Mouse (Mus musculus) spleen, adult 2 months (tissue): ENCODE results near the gene Ptgds.

Source experiments
- CTCF ChIP-seq: fragments of 200-500 bp; IDR thresholded peaks from 2 replicates; pipeline ENCODE4 v1.5.1; 2011; ENCODE audit warnings: mild to moderate bottlenecking, inconsistent platforms; ENCODE audit not compliant: insufficient read depth, insufficient read length, insufficient replicate concordance; ENCODE audit errors: extremely low read depth
- POLR2A ChIP-seq: fragments of 200-500 bp; IDR thresholded peaks from 2 replicates; pipeline ENCODE4 v1.6.1; 2011; ENCODE audit warnings: low read depth, low read length, inconsistent platforms

- TF ChIP-seq CTCF (no peak), POLR2A (no peak)
Observed at GRCm38 (mm10) chr2:25436286-25436820, 33.5 kb downstream of the Ptgds start.
